Mouse (Mus musculus): Measurements from ENCODE around the gene Gm20696. TPM values are rescaled to one million over a fixed set of nuclear protein-coding genes. Genes with fewer than 3 reads are reported as not detected.
A peak's percentile ranks its signal among the peaks of the same experiment; 100 is the strongest.

The Gm20696 gene
- polyA plus RNA-seq, 1 experiment from 2014 or later, result 3.4 TPM

- no peaks in the 10 kb centered on the region for H3K9me3 ChIP-seq
- peak; percentile 92 for ATAC-seq (ENCODE audit: low FRiP score, low read depth)
- no peaks in the 10 kb centered on the region for H3K36me3 ChIP-seq
- H3K9ac ChIP-seq, result no peak overlapping the region
- H3K4me1 ChIP-seq (replicated peaks), result peaks cover 28% of the 10 kb centered on the region
- WGBS, result 12% methylated on average over 20 of the region's 20 CpGs
- peak overlapping the region; percentile 42 for H3K27ac ChIP-seq (replicated peaks)
- peak overlapping the region; percentile 47 for H3K4me2 ChIP-seq
- H3K27me3 ChIP-seq, result no peaks in the 10 kb centered on the region
- H3K4me3 ChIP-seq, result 0 out of 2 replicates have a peak overlapping the region, but pooled peaks have one; percentile 1
Measured at GRCm38 (mm10) chr6:99485217-99485883, 181.2 kb downstream of the Gm20696 start.

DNA sequence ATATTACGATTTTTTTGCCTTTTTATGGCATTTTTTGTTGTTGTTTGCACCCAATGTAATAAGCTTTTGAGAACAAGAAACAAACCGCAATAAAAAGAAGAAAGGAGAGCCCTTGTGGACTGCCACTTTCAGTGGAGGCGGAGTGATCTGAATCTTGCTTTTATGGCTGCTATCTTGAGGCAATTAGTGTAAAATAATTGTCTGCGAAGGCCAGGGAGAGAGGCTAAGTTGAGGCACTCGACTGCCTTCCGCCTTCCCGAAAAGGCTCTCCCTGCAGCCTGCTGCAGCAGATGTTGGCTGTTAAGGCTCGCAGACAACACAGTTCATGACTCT is 181.7 kb downstream of the Gm20696 start:
- Histone ChIP-seq H3K27me3 (no peaks in the 10 kb centered on the region), H3K27ac (replicated peaks) (peak overlapping the region; percentile 42), H3K36me3 (no peaks in the 10 kb centered on the region), H3K9me3 (no peaks in the 10 kb centered on the region), H3K4me1 (replicated peaks) (peaks cover 28% of the 10 kb centered on the region), H3K4me3 (0 out of 2 replicates have a peak overlapping the region, but pooled peaks have one; percentile 1), H3K4me2 (peak overlapping the region; percentile 47), H3K9ac (no peak overlapping the region)
- WGBS, result 33% methylated on average over 8 of the region's 8 CpGs
- no peak for ATAC-seq (ENCODE audit: low FRiP score, low read depth)

DNA sequence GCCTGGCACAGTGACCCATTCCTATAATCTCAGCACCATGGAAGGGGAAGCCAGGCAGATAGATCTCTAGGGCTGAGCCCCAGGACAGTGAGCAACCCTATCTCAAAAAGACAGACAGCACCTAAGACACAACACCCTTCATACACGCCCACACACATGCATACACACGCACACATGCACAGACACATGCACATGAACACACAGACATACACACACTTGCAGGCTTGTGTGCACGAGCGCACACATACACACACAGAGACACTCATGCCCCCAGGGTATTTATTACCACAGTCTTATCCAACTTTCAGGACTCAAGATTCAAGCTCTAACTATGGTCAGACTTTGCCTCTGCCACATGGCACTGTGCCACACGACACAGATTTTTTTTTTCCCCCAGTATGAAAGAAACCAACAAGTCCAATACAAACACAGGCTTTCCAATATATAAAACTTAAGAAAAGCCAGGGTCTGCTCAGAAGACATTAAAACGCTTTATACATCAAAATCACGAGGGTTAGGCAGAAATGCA is 182.3 kb downstream of the Gm20696 start:
- Histone ChIP-seq H3K36me3 (no peaks in the 10 kb centered on the region), H3K27ac (replicated peaks) (no peak overlapping the region), H3K9me3 (no peaks in the 10 kb centered on the region), H3K4me2 (no peak overlapping the region), H3K4me1 (replicated peaks) (peaks cover 28% of the 10 kb centered on the region), H3K27me3 (no peaks in the 10 kb centered on the region), H3K9ac (no peak overlapping the region), H3K4me3 (no peak overlapping the region)
- no peak for ATAC-seq (ENCODE audit: low FRiP score, low read depth)
- WGBS, result 78% methylated on average over 7 of the region's 7 CpGs

DNA sequence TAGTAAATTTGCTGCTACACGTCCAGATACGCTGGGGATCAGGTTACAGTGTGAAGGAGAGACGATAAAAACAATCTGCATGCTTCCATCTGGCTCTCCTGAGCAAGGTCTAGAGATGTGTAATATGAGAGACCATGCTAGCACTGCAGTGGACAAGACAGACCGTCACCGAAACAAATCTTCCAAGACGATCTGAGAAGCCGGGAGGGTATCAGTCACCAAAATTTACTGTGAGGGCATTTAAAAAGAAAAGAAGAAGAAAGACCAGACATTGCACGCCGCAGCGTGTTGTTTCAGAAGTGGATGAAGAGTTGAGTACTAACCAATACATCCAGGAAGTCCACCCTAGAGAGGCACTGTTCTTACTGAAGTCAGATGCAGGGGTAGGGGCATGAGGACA is 183.0 kb downstream of the Gm20696 start:
- no peaks in the 10 kb centered on the region for H3K27me3 ChIP-seq
- H3K27ac ChIP-seq (replicated peaks), result no peak overlapping the region
- WGBS, result 82% methylated on average over 10 of the region's 10 CpGs
- no peak overlapping the region for H3K4me2 ChIP-seq
- ATAC-seq (ENCODE audit: low FRiP score, low read depth), result no peak
- peaks cover 28% of the 10 kb centered on the region for H3K4me1 ChIP-seq (replicated peaks)
- H3K36me3 ChIP-seq, result no peaks in the 10 kb centered on the region
- H3K9ac ChIP-seq, result no peak overlapping the region
- H3K9me3 ChIP-seq, result no peaks in the 10 kb centered on the region
- no peak overlapping the region for H3K4me3 ChIP-seq

GRCm38 (mm10) chr6:99481568-99481967 is 185.0 kb downstream of the Gm20696 start:
- 45% methylated on average over 7 of the region's 7 CpGs for WGBS
- no peak for ATAC-seq (ENCODE audit: low FRiP score, low read depth)
- no peak overlapping the region for H3K4me3 ChIP-seq
- no peaks in the 10 kb centered on the region for H3K27me3 ChIP-seq
- peaks cover 28% of the 10 kb centered on the region for H3K4me1 ChIP-seq (replicated peaks)
- H3K36me3 ChIP-seq, result no peaks in the 10 kb centered on the region
- H3K4me2 ChIP-seq, result no peak overlapping the region
- H3K9me3 ChIP-seq, result no peaks in the 10 kb centered on the region
- H3K9ac ChIP-seq, result no peak overlapping the region
- H3K27ac ChIP-seq (replicated peaks), result no peak overlapping the region

- Histone ChIP-seq H3K4me1 (replicated peaks) (peaks cover 5% of the 10 kb centered on the region; the same call in 1 of the 2 replicates), H3K36me3 (no peaks in the 10 kb centered on the region), H3K4me2 (no peak overlapping the region), H3K27ac (replicated peaks) (no peak overlapping the region), H3K27me3 (no peaks in the 10 kb centered on the region), H3K9ac (no peak overlapping the region), H3K9me3 (no peaks in the 10 kb centered on the region), H3K4me3 (no peak overlapping the region)
- ATAC-seq (ENCODE audit: low FRiP score, low read depth), result no peak
- WGBS, result 77% methylated on average over 13 of the region's 13 CpGs
Measured at GRCm38 (mm10) chr6:99478873-99479650, 187.5 kb downstream of the Gm20696 start.

DNA sequence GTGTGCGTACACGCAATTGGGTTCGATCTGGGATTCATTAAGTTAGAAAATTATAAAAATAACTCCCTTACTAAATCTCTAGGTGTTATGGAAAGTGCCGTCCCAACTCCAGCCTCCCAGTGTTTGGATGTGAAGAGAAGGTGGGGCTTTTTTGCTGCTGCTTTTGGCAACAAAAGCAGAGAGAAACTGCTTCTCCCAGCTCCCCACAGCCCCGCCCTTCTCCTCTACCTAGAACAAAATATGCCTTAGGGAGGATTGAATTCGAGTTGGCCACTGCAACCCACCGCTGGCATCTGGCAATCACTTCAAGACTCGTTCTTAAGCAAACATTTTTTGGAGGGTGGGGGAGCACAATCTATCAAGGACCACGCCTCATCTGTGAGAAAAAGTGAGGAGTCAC is 191.6 kb downstream of the Gm20696 start:
- Histone ChIP-seq H3K9ac (no peak overlapping the region), H3K4me3 (no peak overlapping the region), H3K4me1 (replicated peaks) (no peaks in the 10 kb centered on the region), H3K27ac (replicated peaks) (no peak overlapping the region), H3K36me3 (no peaks in the 10 kb centered on the region), H3K27me3 (peaks cover 3% of the 10 kb centered on the region; the same call in 1 of the 2 replicates), H3K9me3 (no peaks in the 10 kb centered on the region), H3K4me2 (no peak overlapping the region)
- 90% methylated on average over 9 of the region's 9 CpGs for WGBS
- ATAC-seq (ENCODE audit: low FRiP score, low read depth), result no peak

DNA sequence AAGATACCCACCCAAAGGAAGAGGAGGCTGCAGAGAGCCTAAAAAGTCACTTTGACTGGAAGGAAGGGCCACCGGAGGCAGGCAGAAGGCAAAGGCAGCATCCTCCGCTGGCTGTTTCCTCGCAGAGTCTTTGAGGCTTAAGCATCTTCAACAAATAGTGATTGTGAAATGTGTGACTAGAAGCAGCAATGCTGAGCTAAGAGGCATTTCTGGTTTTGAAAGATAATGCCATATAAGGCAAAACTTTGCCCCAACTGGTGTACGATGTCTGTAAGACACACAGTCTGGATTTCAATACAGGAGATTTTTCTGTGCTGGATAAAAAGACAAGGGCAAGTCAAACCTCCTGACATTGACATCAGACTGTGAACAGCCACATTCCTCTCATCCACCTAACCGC is 195.7 kb downstream of the Gm20696 start:
- no peak overlapping the region for H3K4me2 ChIP-seq
- no peaks in the 10 kb centered on the region; the same call in 1 of the 2 replicates for H3K4me1 ChIP-seq (replicated peaks)
- no peaks in the 10 kb centered on the region for H3K36me3 ChIP-seq
- no peak overlapping the region for H3K9ac ChIP-seq
- H3K9me3 ChIP-seq, result no peaks in the 10 kb centered on the region
- H3K4me3 ChIP-seq, result no peak overlapping the region
- no peak for ATAC-seq (ENCODE audit: low FRiP score, low read depth)
- H3K27ac ChIP-seq (replicated peaks), result no peak overlapping the region
- 89% methylated on average over 5 of the region's 5 CpGs for WGBS
- H3K27me3 ChIP-seq, result peaks cover 3% of the 10 kb centered on the region; the same call in 1 of the 2 replicates

- no peak for ATAC-seq (ENCODE audit: low FRiP score, low read depth)
- Histone ChIP-seq H3K4me2 (no peak overlapping the region), H3K4me3 (no peak overlapping the region), H3K4me1 (replicated peaks) (no peaks in the 10 kb centered on the region; the same call in 1 of the 2 replicates), H3K9ac (no peak overlapping the region), H3K36me3 (no peaks in the 10 kb centered on the region), H3K27me3 (peaks cover 3% of the 10 kb centered on the region; the same call in 1 of the 2 replicates), H3K9me3 (no peaks in the 10 kb centered on the region), H3K27ac (replicated peaks) (no peak overlapping the region)
- 83% methylated on average over 12 of the region's 12 CpGs for WGBS
Measured at GRCm38 (mm10) chr6:99469134-99469834, 197.3 kb downstream of the Gm20696 start.

GRCm38 (mm10) chr6:99467831-99468230 is 198.8 kb downstream of the Gm20696 start:
- WGBS, result 51% methylated on average over 3 of the region's 3 CpGs
- H3K9ac ChIP-seq, result no peak overlapping the region
- H3K4me2 ChIP-seq, result no peak overlapping the region
- no peak overlapping the region for H3K27ac ChIP-seq (replicated peaks)
- no peaks in the 10 kb centered on the region for H3K9me3 ChIP-seq
- no peak overlapping the region for H3K4me3 ChIP-seq
- ATAC-seq (ENCODE audit: low FRiP score, low read depth), result no peak
- H3K36me3 ChIP-seq, result no peaks in the 10 kb centered on the region
- H3K27me3 ChIP-seq, result peaks cover 3% of the 10 kb centered on the region; the same call in 1 of the 2 replicates
- no peaks in the 10 kb centered on the region; the same call in 1 of the 2 replicates for H3K4me1 ChIP-seq (replicated peaks)

DNA sequence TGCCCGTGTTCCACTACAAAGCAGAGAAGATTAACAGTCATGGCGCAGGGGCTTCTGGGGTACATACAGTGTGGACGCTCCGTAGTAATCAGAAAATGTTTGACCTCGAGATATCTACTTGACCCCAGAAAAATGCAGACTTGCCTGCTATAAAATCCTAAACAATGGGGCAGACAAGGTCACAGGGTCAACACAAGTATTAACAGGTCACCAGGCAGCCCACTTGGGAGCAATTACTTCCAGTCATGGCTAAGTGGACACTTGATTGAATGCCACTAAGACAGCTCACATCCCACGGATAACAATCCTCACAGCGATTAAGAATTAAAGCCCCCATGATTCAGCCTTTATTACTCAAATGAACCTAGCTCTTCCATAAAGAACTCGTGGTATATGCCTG is 199.5 kb downstream of the Gm20696 start:
- H3K4me1 ChIP-seq (replicated peaks), result peaks cover 6% of the 10 kb centered on the region; the same call in 1 of the 2 replicates
- WGBS, result 35% methylated on average over 8 of the region's 8 CpGs
- no peak for ATAC-seq (ENCODE audit: low FRiP score, low read depth)
- H3K4me2 ChIP-seq, result no peak overlapping the region
- no peak overlapping the region for H3K9ac ChIP-seq
- no peak overlapping the region for H3K4me3 ChIP-seq
- H3K27me3 ChIP-seq, result peaks cover 1% of the 10 kb centered on the region; the same call in 1 of the 2 replicates
- H3K27ac ChIP-seq (replicated peaks), result no peak overlapping the region
- no peaks in the 10 kb centered on the region for H3K9me3 ChIP-seq
- no peaks in the 10 kb centered on the region for H3K36me3 ChIP-seq

GRCm38 (mm10) chr6:99466354-99466753 is 200.2 kb downstream of the Gm20696 start:
- Histone ChIP-seq H3K36me3 (no peaks in the 10 kb centered on the region), H3K9me3 (no peaks in the 10 kb centered on the region), H3K4me3 (no peak overlapping the region), H3K9ac (no peak overlapping the region), H3K4me2 (no peak overlapping the region), H3K27me3 (no peaks in the 10 kb centered on the region), H3K4me1 (replicated peaks) (peaks cover 6% of the 10 kb centered on the region; the same call in 1 of the 2 replicates), H3K27ac (replicated peaks) (no peak overlapping the region)
- 86% methylated on average over 8 of the region's 8 CpGs for WGBS
- no peak for ATAC-seq (ENCODE audit: low FRiP score, low read depth)

Data from hindbrain, embryonic 15.5 days (tissue).